Mouse (Mus musculus): Measurements from ENCODE around the gene Exo5. TPM values are rescaled to one million over a fixed set of nuclear protein-coding genes. Genes with fewer than 3 reads are reported as not detected.

Exo5 gene
- 1 to 10 TPM in 3 of 4 experiments, under 1 TPM in 1; 0.87 to 2.8 (median 1.5) TPM for total RNA-seq (2022)

- DNase-seq (ENCODE audit: low spot score in 2 of 2) = peak; percentile 73 to 77
Observed at GRCm38 (mm10) chr4:120924554-120925299, at the start of gene Exo5. Gene Exo5 (minus strand): TSS chr4:120925017.

- no peak for DNase-seq (ENCODE audit: low spot score in 2 of 2)
Observed at GRCm38 (mm10) chr4:120971842-120972241, 47.0 kb upstream of the Exo5 start.

GRCm38 (mm10) chr4:120969382-120970146 is 44.7 kb upstream of the Exo5 start:
- DNase-seq (ENCODE audit: low spot score in 2 of 2) = no peak

- no peak for DNase-seq (ENCODE audit: low spot score in 2 of 2)
Observed at GRCm38 (mm10) chr4:120968486-120968885, 43.7 kb upstream of the Exo5 start.

GRCm38 (mm10) chr4:120955586-120955985 is 30.8 kb upstream of the Exo5 start:
- no peak for DNase-seq (ENCODE audit: low spot score in 2 of 2)

- DNase-seq (ENCODE audit: low spot score in 2 of 2) = no peak
Observed at GRCm38 (mm10) chr4:120953667-120954066, 28.9 kb upstream of the Exo5 start.

GRCm38 (mm10) chr4:120953038-120953437 is 28.2 kb upstream of the Exo5 start:
- no peak for DNase-seq (ENCODE audit: low spot score in 2 of 2)

GRCm38 (mm10) chr4:120952163-120952562 is 27.3 kb upstream of the Exo5 start:
- DNase-seq (ENCODE audit: low spot score in 2 of 2) = no peak

GRCm38 (mm10) chr4:120951428-120951973 is 26.7 kb upstream of the Exo5 start, which contains the start of gene Zfp69:
Gene Zfp69 (minus strand): TSS chr4:120951699.
- DNase-seq (ENCODE audit: low spot score in 2 of 2) = peak; percentile 71 to 82

GRCm38 (mm10) chr4:120950763-120951427 is 26.1 kb upstream of the Exo5 start:
- no peak for DNase-seq (ENCODE audit: low spot score in 2 of 2)

- no peak for DNase-seq (ENCODE audit: low spot score in 2 of 2)
Observed at GRCm38 (mm10) chr4:120948938-120949337, 24.1 kb upstream of the Exo5 start.

GRCm38 (mm10) chr4:120935006-120935405 is 10.2 kb upstream of the Exo5 start:
- DNase-seq (ENCODE audit: low spot score in 2 of 2) = no peak

GRCm38 (mm10) chr4:120930736-120931135 is 5.9 kb upstream of the Exo5 start:
- no peak for DNase-seq (ENCODE audit: low spot score in 2 of 2)

- no peak for DNase-seq (ENCODE audit: low spot score in 2 of 2)
Observed at GRCm38 (mm10) chr4:120928686-120929085, 3.9 kb upstream of the Exo5 start.

- no peak for DNase-seq (ENCODE audit: low spot score in 2 of 2)
Observed at GRCm38 (mm10) chr4:120925386-120925785, 569 bp upstream of the Exo5 start.

- no peak for DNase-seq (ENCODE audit: low spot score in 2 of 2)
Observed at GRCm38 (mm10) chr4:120921461-120921860, 3.4 kb downstream of the Exo5 start.

- no peak for DNase-seq (ENCODE audit: low spot score in 2 of 2)
Observed at GRCm38 (mm10) chr4:120914501-120914900, 10.3 kb downstream of the Exo5 start.

GRCm38 (mm10) chr4:120913861-120914260 is 11.0 kb downstream of the Exo5 start:
- DNase-seq (ENCODE audit: low spot score in 2 of 2) = no peak

- DNase-seq (ENCODE audit: low spot score in 2 of 2) = no peak
Observed at GRCm38 (mm10) chr4:120913443-120913842, 11.4 kb downstream of the Exo5 start.

GRCm38 (mm10) chr4:120912866-120913265 is 12.0 kb downstream of the Exo5 start:
- DNase-seq (ENCODE audit: low spot score in 2 of 2) = no peak

- no peak for DNase-seq (ENCODE audit: low spot score in 2 of 2)
Observed at GRCm38 (mm10) chr4:120911086-120911485, 13.7 kb downstream of the Exo5 start.

All from gastrocnemius, adult 8-10 months (tissue).